Mouse (Mus musculus) cerebellum, adult 2 months (tissue): ENCODE data around the gene Hdgfl3.

ENCODE experiments used
- CTCF ChIP-seq: fragments of 200-500 bp; IDR thresholded peaks from 2 replicates; pipeline ENCODE4 v1.5.1; 2011; ENCODE audit warnings: low read depth, mild to moderate bottlenecking, control low read depth, low read length, moderate library complexity, borderline replicate concordance; ENCODE audit not compliant: insufficient read depth
- POLR2A ChIP-seq: fragments of 200-500 bp; IDR thresholded peaks from 2 replicates; pipeline ENCODE4 v1.6.1; 2011; ENCODE audit warnings: low read length, control low read depth, borderline replicate concordance; ENCODE audit not compliant: insufficient read depth

GRCm38 (mm10) chr7:81861921-81862320 is 72.4 kb downstream of the Hdgfl3 start:
- TF ChIP-seq POLR2A = no peak
- TF ChIP-seq CTCF = no peak
